Mouse (Mus musculus): ENCODE data around the gene C87436. TPM values are rescaled to one million over a fixed set of nuclear protein-coding genes. Genes with fewer than 3 reads are reported as not detected.

C87436 gene
- polyA plus RNA-seq, 1 experiment, result 15.1 TPM

- TF ChIP-seq POLR2A (IDR thresholded peaks at IDR 0.05; ENCODE audit: low read depth, low read length) (no peak), CTCF (conservative IDR thresholded peaks at IDR 0.05; ENCODE audit: insufficient read depth, insufficient read length, low read depth, low read length) (no peak)
- DNase-seq, result no peak
- no peaks in the 10 kb centered on the region for H3K4me1 ChIP-seq (ENCODE audit: control insufficient read depth, insufficient read depth, low read length)
- H3K36me3 ChIP-seq (ENCODE audit: control insufficient read depth, insufficient read depth, low read length), result peaks cover 12% of the 10 kb centered on the region
- no peak overlapping the region for H3K27ac ChIP-seq (ENCODE audit: insufficient read depth, low read depth, low read length)
- WGBS, result 88% methylated on average over 3 of the region's 3 CpGs
- no peaks in the 10 kb centered on the region for H3K27me3 ChIP-seq (replicated peaks; ENCODE audit: control insufficient read depth, insufficient read depth, low read length)
- no peak overlapping the region for H3K4me3 ChIP-seq (ENCODE audit: insufficient read depth, low read depth, low read length)
Observed at GRCm38 (mm10) chr6:86419239-86419638, 18.9 kb upstream of the C87436 start.

- no peak overlapping the region for H3K27ac ChIP-seq (ENCODE audit: insufficient read depth, low read depth, low read length)
- peaks cover 15% of the 10 kb centered on the region for H3K36me3 ChIP-seq (ENCODE audit: control insufficient read depth, insufficient read depth, low read length)
- 78% methylated on average over 6 of the region's 6 CpGs for WGBS
- TF ChIP-seq CTCF (conservative IDR thresholded peaks at IDR 0.05; ENCODE audit: insufficient read depth, insufficient read length, low read depth, low read length) (peak; percentile 18; the same call in 1 of the 2 replicates), POLR2A (IDR thresholded peaks at IDR 0.05; ENCODE audit: low read depth, low read length) (no peak)
- no peak overlapping the region for H3K4me3 ChIP-seq (ENCODE audit: insufficient read depth, low read depth, low read length)
- H3K27me3 ChIP-seq (replicated peaks; ENCODE audit: control insufficient read depth, insufficient read depth, low read length), result no peaks in the 10 kb centered on the region
- no peak for DNase-seq
- H3K4me1 ChIP-seq (ENCODE audit: control insufficient read depth, insufficient read depth, low read length), result no peaks in the 10 kb centered on the region
Observed at GRCm38 (mm10) chr6:86420491-86420890, 17.7 kb upstream of the C87436 start.

- WGBS, result 93% methylated on average over 1 of the region's 1 CpGs
- H3K27ac ChIP-seq (ENCODE audit: insufficient read depth, low read depth, low read length), result no peak within 1 kb of the TSS
- no peaks in the 10 kb centered on the region for H3K4me1 ChIP-seq (ENCODE audit: control insufficient read depth, insufficient read depth, low read length)
- DNase-seq, result no peak
- no peak within 1 kb of the TSS for H3K4me3 ChIP-seq (ENCODE audit: insufficient read depth, low read depth, low read length)
- no peak for TF ChIP-seq CTCF (conservative IDR thresholded peaks at IDR 0.05; ENCODE audit: insufficient read depth, insufficient read length, low read depth, low read length)
- TF ChIP-seq POLR2A (IDR thresholded peaks at IDR 0.05; ENCODE audit: low read depth, low read length), result no peak
- no peaks in the 10 kb centered on the region for H3K27me3 ChIP-seq (replicated peaks; ENCODE audit: control insufficient read depth, insufficient read depth, low read length)
- H3K36me3 ChIP-seq (ENCODE audit: control insufficient read depth, insufficient read depth, low read length), result peaks cover 11% of the 10 kb centered on the region
Observed at GRCm38 (mm10) chr6:86426358-86426757, 11.8 kb upstream of the C87436 start, which contains the start of gene Gm44790. Gene Gm44790, plus strand, starts transcription at chr6:86426658.

- no peak for DNase-seq
- no peaks in the 10 kb centered on the region for H3K4me1 ChIP-seq (ENCODE audit: control insufficient read depth, insufficient read depth, low read length)
- no peak overlapping the region for H3K27ac ChIP-seq (ENCODE audit: insufficient read depth, low read depth, low read length)
- no peak overlapping the region for H3K4me3 ChIP-seq (ENCODE audit: insufficient read depth, low read depth, low read length)
- 92% methylated on average over 3 of the region's 3 CpGs for WGBS
- H3K36me3 ChIP-seq (ENCODE audit: control insufficient read depth, insufficient read depth, low read length), result peaks cover 4% of the 10 kb centered on the region
- TF ChIP-seq POLR2A (IDR thresholded peaks at IDR 0.05; ENCODE audit: low read depth, low read length) (no peak), CTCF (conservative IDR thresholded peaks at IDR 0.05; ENCODE audit: insufficient read depth, insufficient read length, low read depth, low read length) (no peak)
- no peaks in the 10 kb centered on the region for H3K27me3 ChIP-seq (replicated peaks; ENCODE audit: control insufficient read depth, insufficient read depth, low read length)
Observed at GRCm38 (mm10) chr6:86431531-86431930, 6.6 kb upstream of the C87436 start.

- no peak for TF ChIP-seq CTCF (conservative IDR thresholded peaks at IDR 0.05; ENCODE audit: insufficient read depth, insufficient read length, low read depth, low read length)
- TF ChIP-seq POLR2A (IDR thresholded peaks at IDR 0.05; ENCODE audit: low read depth, low read length), result no peak
- H3K27ac ChIP-seq (ENCODE audit: insufficient read depth, low read depth, low read length), result no peak overlapping the region
- H3K4me1 ChIP-seq (ENCODE audit: control insufficient read depth, insufficient read depth, low read length), result no peaks in the 10 kb centered on the region; the same call in 1 of the 2 replicates
- WGBS, result 89% methylated on average over 1 of the region's 1 CpGs
- DNase-seq, result no peak
- no peaks in the 10 kb centered on the region for H3K27me3 ChIP-seq (replicated peaks; ENCODE audit: control insufficient read depth, insufficient read depth, low read length)
- peaks cover 1% of the 10 kb centered on the region; the same call in 1 of the 2 replicates for H3K36me3 ChIP-seq (ENCODE audit: control insufficient read depth, insufficient read depth, low read length)
- no peak overlapping the region for H3K4me3 ChIP-seq (ENCODE audit: insufficient read depth, low read depth, low read length)
Observed at GRCm38 (mm10) chr6:86433696-86434095, 4.5 kb upstream of the C87436 start.

DNA sequence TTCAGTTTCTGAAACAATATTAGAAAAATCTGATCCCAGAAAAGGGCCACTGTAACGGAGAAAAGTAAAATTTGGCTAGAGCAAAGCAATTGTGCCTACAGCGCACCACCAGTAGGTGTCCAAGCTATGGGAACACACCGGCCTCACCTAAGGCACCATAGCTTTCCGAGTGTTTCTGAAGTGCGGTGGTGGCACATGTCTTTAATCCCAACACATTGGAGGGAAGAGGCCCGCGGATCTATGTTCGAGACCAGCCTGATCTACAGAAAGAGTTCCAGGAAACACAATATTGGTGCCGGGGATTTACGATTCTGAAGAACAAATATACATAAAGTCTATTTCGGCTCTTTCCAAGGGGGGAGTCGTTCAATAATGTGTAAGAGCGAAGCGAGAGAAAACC, 463 bp upstream of the C87436 start:
- H3K4me3 ChIP-seq (ENCODE audit: insufficient read depth, low read depth, low read length), result peak overlapping the region; percentile 99
- TF ChIP-seq POLR2A (IDR thresholded peaks at IDR 0.05; ENCODE audit: low read depth, low read length) (no peak), CTCF (conservative IDR thresholded peaks at IDR 0.05; ENCODE audit: insufficient read depth, insufficient read length, low read depth, low read length) (peak; percentile 62)
- H3K4me1 ChIP-seq (ENCODE audit: control insufficient read depth, insufficient read depth, low read length), result no peaks in the 10 kb centered on the region; the same call in 1 of the 2 replicates
- peak overlapping the region; percentile 100 for H3K27ac ChIP-seq (ENCODE audit: insufficient read depth, low read depth, low read length)
- H3K27me3 ChIP-seq (replicated peaks; ENCODE audit: control insufficient read depth, insufficient read depth, low read length), result no peaks in the 10 kb centered on the region
- WGBS, result under 1% methylated on average over 14 of the region's 14 CpGs
- H3K36me3 ChIP-seq (ENCODE audit: control insufficient read depth, insufficient read depth, low read length), result no peaks in the 10 kb centered on the region
- peak; percentile 67 for DNase-seq

- Histone ChIP-seq H3K4me1 (ENCODE audit: control insufficient read depth, insufficient read depth, low read length) (no peaks in the 10 kb centered on the region; the same call in 1 of the 2 replicates), H3K4me3 (ENCODE audit: insufficient read depth, low read depth, low read length) (peak overlapping the region; percentile 99), H3K27ac (ENCODE audit: insufficient read depth, low read depth, low read length) (peak overlapping the region; percentile 72), H3K27me3 (replicated peaks; ENCODE audit: control insufficient read depth, insufficient read depth, low read length) (no peaks in the 10 kb centered on the region), H3K36me3 (ENCODE audit: control insufficient read depth, insufficient read depth, low read length) (peaks cover 3% of the 10 kb centered on the region; the same call in 1 of the 2 replicates)
- TF ChIP-seq CTCF (conservative IDR thresholded peaks at IDR 0.05; ENCODE audit: insufficient read depth, insufficient read length, low read depth, low read length) (no peak), POLR2A (IDR thresholded peaks at IDR 0.05; ENCODE audit: low read depth, low read length) (no peak)
- DNase-seq, result no peak
- 3% methylated on average over 13 of the region's 13 CpGs for WGBS
Observed at GRCm38 (mm10) chr6:86439119-86439496, 934 bp downstream of the C87436 start.

All from kidney, adult 2 months (tissue).